Mouse (Mus musculus): ENCODE measurements around the gene Phf12.
A peak's percentile ranks its signal among the peaks of the same experiment; 100 is the strongest.

Phf12 gene

GRCm38 (mm10) chr11:77973520-77973919 lies 9.0 kb upstream of the Phf12 start:
- DNase-seq = no peak

GRCm38 (mm10) chr11:77974325-77974724 lies 8.2 kb upstream of the Phf12 start:
- DNase-seq = no peak

GRCm38 (mm10) chr11:77975873-77976272 lies 6.7 kb upstream of the Phf12 start:
- no peak for DNase-seq

- DNase-seq = no peak
Measured at GRCm38 (mm10) chr11:77978161-77978560, 4.4 kb upstream of the Phf12 start.

- no peak for DNase-seq
Measured at GRCm38 (mm10) chr11:77979221-77979809, 3.2 kb upstream of the Phf12 start.

- peak; percentile 46 for DNase-seq
Measured at GRCm38 (mm10) chr11:77980281-77981204, 2.0 kb upstream of the Phf12 start.

- peak; percentile 90 for DNase-seq
Measured at GRCm38 (mm10) chr11:77981609-77982440, 729 bp upstream of the Phf12 start.

- peak; percentile 71 for DNase-seq
Measured at GRCm38 (mm10) chr11:77983191-77983936, 810 bp downstream of the Phf12 start.

GRCm38 (mm10) chr11:77983937-77984835 lies 1.6 kb downstream of the Phf12 start:
- peak; percentile 75 for DNase-seq

- peak; percentile 68 for DNase-seq
Measured at GRCm38 (mm10) chr11:77984836-77985231, 2.3 kb downstream of the Phf12 start.

GRCm38 (mm10) chr11:77985541-77986065 lies 3.0 kb downstream of the Phf12 start:
- DNase-seq = no peak

- no peak for DNase-seq
Measured at GRCm38 (mm10) chr11:77989071-77989690, 6.6 kb downstream of the Phf12 start.

GRCm38 (mm10) chr11:77995556-77995955 lies 13.0 kb downstream of the Phf12 start:
- no peak for DNase-seq

GRCm38 (mm10) chr11:78006446-78006845 lies 23.9 kb downstream of the Phf12 start:
- no peak for DNase-seq

- DNase-seq = peak; percentile 77
Measured at GRCm38 (mm10) chr11:78019676-78020075, 37.1 kb downstream of the Phf12 start.

- DNase-seq = peak; percentile 29
Measured at GRCm38 (mm10) chr11:78023607-78024006, 41.1 kb downstream of the Phf12 start.

GRCm38 (mm10) chr11:78029240-78029639 lies 46.7 kb downstream of the Phf12 start:
- DNase-seq = no peak

- DNase-seq = no peak
Measured at GRCm38 (mm10) chr11:78030600-78030999, 48.0 kb downstream of the Phf12 start.

- DNase-seq = no peak
Measured at GRCm38 (mm10) chr11:78031389-78031788, 48.8 kb downstream of the Phf12 start.

- DNase-seq = peak; percentile 95
Measured at GRCm38 (mm10) chr11:78031947-78032808, 49.6 kb downstream of the Phf12 start, which contains the start of gene Dhrs13. Gene Dhrs13, plus strand, starts transcription at chr11:78032280.

Data from thymus, postnatal 25 days (tissue).